Mouse (Mus musculus) left cerebral cortex, adult 2 months (tissue): Measurements from ENCODE around the gene Defb22. TPM values are rescaled to one million over a fixed set of nuclear protein-coding genes. Genes with fewer than 3 reads are reported as not detected.

Experiments
- DNase-seq, 2 experiments: peaks; one replicate each; pipeline ENCODE4 v3.0.0; 2021 to 2022; ENCODE audit warnings: low spot score in 2 of 2, mixed read lengths in 1 of 2; ENCODE audit errors: extremely low spot score in 1 of 2
- H3K27ac ChIP-seq: fragments of 200-600 bp; 2 replicates; pipeline ENCODE4 v1.8.1; 2022
- H3K4me3 ChIP-seq: fragments of 200-600 bp; 2 replicates; pipeline ENCODE4 v1.8.1; 2022
- CTCF ChIP-seq: fragments of 200-600 bp; IDR thresholded peaks from 2 replicates; pipeline ENCODE4 v1.8.1; 2022; ENCODE audit warnings: antibody characterized with exemption, mild to moderate bottlenecking, moderate library complexity
- intact Hi-C: fragments of 180-260 bp; cut with DNase I; formaldehyde crosslinking; loops from one replicate; pipeline ENCODE4 v1.15.1; 2025
- total RNA-seq, 2 experiments: library from RNA; stranded (reverse); gene quantifications; 2 replicates each; pipeline ENCODE4 v1.2.3; 2021

The Defb22 gene
- total RNA-seq, 2 experiments from 2014 or later = not detected

DNA sequence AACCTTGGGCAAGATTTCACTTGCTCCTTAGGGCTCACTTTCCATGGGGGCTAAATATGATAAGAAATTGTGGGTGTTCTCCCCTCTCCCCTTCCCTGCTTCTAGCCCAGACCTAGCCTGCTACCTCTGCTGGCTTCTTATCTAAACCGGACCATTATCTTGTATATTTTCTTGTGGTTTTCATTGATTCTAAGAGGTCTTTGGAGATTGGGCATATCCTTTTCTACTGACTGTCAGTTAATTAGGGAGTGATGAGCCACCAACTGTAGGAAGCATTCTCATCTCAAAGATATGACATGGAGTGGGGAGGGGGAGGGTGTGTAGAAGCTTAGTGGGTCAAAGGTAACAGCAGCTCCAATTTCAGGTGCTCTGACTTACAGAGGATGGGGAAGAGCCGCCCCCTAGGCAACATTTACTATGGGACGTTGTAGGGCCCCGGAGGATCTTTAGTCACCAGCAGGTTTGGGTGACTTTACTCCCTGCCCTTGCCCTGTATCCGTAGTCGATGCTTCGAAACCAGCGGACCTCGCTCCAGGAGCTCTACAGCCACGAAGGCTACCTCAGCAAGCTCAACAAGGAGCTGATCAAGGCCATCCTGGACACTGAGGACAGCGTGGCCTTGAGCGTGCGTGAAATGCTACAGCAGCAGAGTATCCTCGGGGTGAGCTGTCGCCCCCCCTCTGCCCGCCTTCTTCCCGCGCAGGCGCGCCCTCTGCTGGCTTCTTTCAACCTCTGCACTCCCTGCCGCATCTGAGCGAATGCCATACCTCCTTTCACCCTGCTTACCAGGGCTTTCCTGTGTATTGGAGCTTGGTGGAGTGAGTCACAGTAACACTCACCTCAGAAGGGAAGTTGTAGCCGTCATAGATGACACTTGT is 52.7 kb downstream of the Defb22 start:
- intact Hi-C loops = loop anchor here (1.0 kb wide), 1 partner anchor 45 kb away; no protein-coding TSS in a partner anchor
- no peak; the same call in none of the 2 replicates for TF ChIP-seq CTCF
- Histone ChIP-seq H3K4me3 (peak overlapping the region; percentile 37), H3K27ac (peak overlapping the region; percentile 61; the same call in 1 of the 2 replicates)
- DNase-seq = peak; percentile 84 to 88

- no peak for DNase-seq
- H3K27ac ChIP-seq = no peak overlapping the region
- no peak overlapping the region for H3K4me3 ChIP-seq
- intact Hi-C loops = no loop called here
- no peak for TF ChIP-seq CTCF
These were observed 53.5 kb downstream of the Defb22 start for GRCm38 (mm10) chr2:152436405-152436901.

Other genes starting within 250 kb of the Defb22 start
- 10 to 100 TPM; 54.0 to 57.1 TPM for gene Tbc1d20, start 196.3 kb downstream of the Defb22 start, total RNA-seq
- 100 to 1,000 TPM; 111 to 117 TPM for gene Rbck1, start 157.5 kb downstream of the Defb22 start, total RNA-seq
- gene Trib3, start 146.1 kb downstream of the Defb22 start, total RNA-seq = 1 to 10 TPM in 1 of 2 experiments, under 1 TPM in 1; 0.84 to 1.1 TPM
- 10 to 100 TPM; 74.6 to 90.8 TPM for gene Nrsn2, start 113.5 kb downstream of the Defb22 start, total RNA-seq
- 10 to 100 TPM; 12.8 to 15.7 TPM for gene Sox12, start 92.1 kb downstream of the Defb22 start, total RNA-seq
- gene Zcchc3, start 75.1 kb downstream of the Defb22 start, total RNA-seq = 1 to 10 TPM; 8.5 to 9.9 TPM
- 1 to 10 TPM; 2.4 to 3.0 TPM for gene 6820408C15Rik, start 74.6 kb downstream of the Defb22 start, total RNA-seq
- gene Defb23, start 25.5 kb downstream of the Defb22 start, total RNA-seq = not detected
- not detected for gene Defb20, start 13.1 kb downstream of the Defb22 start, total RNA-seq
- not detected for gene Defb26, start 21.6 kb upstream of the Defb22 start, total RNA-seq
- not detected for gene Defb28, start 28.1 kb upstream of the Defb22 start, total RNA-seq
- gene Defb29, start 50.0 kb upstream of the Defb22 start, total RNA-seq = not detected
- gene Gm17416, start 79.2 kb upstream of the Defb22 start, total RNA-seq = not detected
- not detected for gene Defb21, start 82.6 kb upstream of the Defb22 start, total RNA-seq
- not detected for gene Defb19, start 90.2 kb upstream of the Defb22 start, total RNA-seq
- not detected for gene Defb45, start 109.3 kb upstream of the Defb22 start, total RNA-seq
- not detected for gene Defb36, start 114.2 kb upstream of the Defb22 start, total RNA-seq
- gene Defb25, start 132.9 kb upstream of the Defb22 start, total RNA-seq = not detected
- under 1 TPM; 0.65 to 0.68 TPM for gene Rem1, start 136.8 kb upstream of the Defb22 start, total RNA-seq
- gene H13, start 179.3 kb upstream of the Defb22 start, total RNA-seq = 10 to 100 TPM; 77.2 to 82.2 TPM
- gene Mcts2, start 196.9 kb upstream of the Defb22 start, total RNA-seq = 10 to 100 TPM; 17.6 to 19.8 TPM
- 10 to 100 TPM; 22.4 to 24.2 TPM for gene Id1, start 246.1 kb upstream of the Defb22 start, total RNA-seq